Mouse (Mus musculus): ENCODE data around the gene Aaed1. TPM values are rescaled to one million over a fixed set of nuclear protein-coding genes. Genes with fewer than 3 reads are reported as not detected.

The Aaed1 gene
- total and polyA plus RNA-seq, 2 experiments from 2014 or later: 9.1 to 13.5 TPM

DNA sequence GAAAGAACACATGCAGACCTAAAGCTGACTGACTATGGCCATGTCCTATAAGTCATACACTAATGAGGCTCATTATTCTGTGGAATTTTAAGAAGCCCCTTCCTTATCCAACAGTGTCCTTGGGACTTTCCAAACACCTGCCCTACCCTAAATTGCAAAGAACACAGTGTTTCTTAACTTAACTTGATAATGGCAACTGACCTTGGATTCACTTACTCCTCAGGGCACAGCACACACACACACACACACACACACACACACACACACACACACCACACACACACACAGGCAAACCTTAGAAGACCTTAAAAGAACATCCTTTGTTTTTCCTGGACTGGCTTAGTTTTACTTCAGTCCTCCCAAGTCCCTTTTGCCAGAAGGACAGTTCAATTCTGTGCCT is 58.8 kb downstream of the Aaed1 start:
- DNase-seq (no peak), ATAC-seq (no peak)
- Histone ChIP-seq H3K4me2 (ENCODE audit: low read depth) (no peak overlapping the region), H3K36me3 (ENCODE audit: insufficient read depth) (no peaks in the 10 kb centered on the region), H3K27ac (ENCODE audit: low read depth, low read length) (no peak overlapping the region), H3K9me3 (ENCODE audit: low read length) (no peaks in the 10 kb centered on the region), H3K27me3 (ENCODE audit: insufficient read depth, low read length) (no peaks in the 10 kb centered on the region), H3K4me3 (ENCODE audit: low read depth, low read length) (no peak overlapping the region), H3K9ac (no peak overlapping the region), H3K4me1 (ENCODE audit: insufficient read depth) (no peaks in the 10 kb centered on the region)
- no peak for TF ChIP-seq CTCF (IDR thresholded peaks at IDR 0.05; ENCODE audit: low read depth)

DNA sequence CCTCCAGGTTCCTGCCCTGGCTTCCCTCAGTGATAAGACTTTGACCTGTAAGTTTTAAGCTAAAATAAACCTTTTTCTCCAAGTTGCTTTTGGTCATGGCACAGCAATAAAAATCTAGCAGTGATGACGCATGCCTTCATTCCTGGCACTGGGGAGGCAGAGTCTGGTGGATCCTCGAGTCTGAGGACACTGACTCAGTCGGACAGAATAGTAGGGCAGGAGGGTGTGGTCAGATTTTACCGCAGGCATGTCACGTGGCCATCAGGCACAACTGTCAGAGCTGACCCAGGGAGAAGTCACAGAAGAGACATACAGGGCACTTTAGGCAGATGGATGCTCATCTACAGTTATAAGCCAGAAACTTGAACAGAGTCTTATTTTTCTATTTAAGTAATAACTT is 60.4 kb downstream of the Aaed1 start:
- ATAC-seq: no peak
- H3K4me2 ChIP-seq (ENCODE audit: low read depth): no peak overlapping the region
- H3K9me3 ChIP-seq (ENCODE audit: low read length): no peaks in the 10 kb centered on the region
- no peaks in the 10 kb centered on the region for H3K4me1 ChIP-seq (ENCODE audit: insufficient read depth)
- DNase-seq: no peak
- WGBS: 77% methylated on average over 5 of the region's 5 CpGs
- H3K4me3 ChIP-seq (ENCODE audit: low read depth, low read length): no peak overlapping the region
- H3K9ac ChIP-seq: no peak overlapping the region
- no peak for TF ChIP-seq CTCF (IDR thresholded peaks at IDR 0.05; ENCODE audit: low read depth)
- no peaks in the 10 kb centered on the region for H3K36me3 ChIP-seq (ENCODE audit: insufficient read depth)
- H3K27me3 ChIP-seq (ENCODE audit: insufficient read depth, low read length): no peaks in the 10 kb centered on the region
- H3K27ac ChIP-seq (ENCODE audit: low read depth, low read length): no peak overlapping the region

GRCm38 (mm10) chr13:64250363-64250762 is 62.1 kb downstream of the Aaed1 start:
- Histone ChIP-seq H3K9me3 (ENCODE audit: low read length) (no peaks in the 10 kb centered on the region), H3K4me2 (ENCODE audit: low read depth) (no peak overlapping the region), H3K27ac (ENCODE audit: low read depth, low read length) (no peak overlapping the region), H3K36me3 (ENCODE audit: insufficient read depth) (no peaks in the 10 kb centered on the region), H3K4me3 (ENCODE audit: low read depth, low read length) (no peak overlapping the region), H3K9ac (no peak overlapping the region), H3K4me1 (ENCODE audit: insufficient read depth) (no peaks in the 10 kb centered on the region), H3K27me3 (ENCODE audit: insufficient read depth, low read length) (no peaks in the 10 kb centered on the region)
- ATAC-seq: no peak
- 12% methylated on average over 1 of the region's 1 CpGs for WGBS
- no peak for DNase-seq
- TF ChIP-seq CTCF (IDR thresholded peaks at IDR 0.05; ENCODE audit: low read depth): peak; percentile 56

DNA sequence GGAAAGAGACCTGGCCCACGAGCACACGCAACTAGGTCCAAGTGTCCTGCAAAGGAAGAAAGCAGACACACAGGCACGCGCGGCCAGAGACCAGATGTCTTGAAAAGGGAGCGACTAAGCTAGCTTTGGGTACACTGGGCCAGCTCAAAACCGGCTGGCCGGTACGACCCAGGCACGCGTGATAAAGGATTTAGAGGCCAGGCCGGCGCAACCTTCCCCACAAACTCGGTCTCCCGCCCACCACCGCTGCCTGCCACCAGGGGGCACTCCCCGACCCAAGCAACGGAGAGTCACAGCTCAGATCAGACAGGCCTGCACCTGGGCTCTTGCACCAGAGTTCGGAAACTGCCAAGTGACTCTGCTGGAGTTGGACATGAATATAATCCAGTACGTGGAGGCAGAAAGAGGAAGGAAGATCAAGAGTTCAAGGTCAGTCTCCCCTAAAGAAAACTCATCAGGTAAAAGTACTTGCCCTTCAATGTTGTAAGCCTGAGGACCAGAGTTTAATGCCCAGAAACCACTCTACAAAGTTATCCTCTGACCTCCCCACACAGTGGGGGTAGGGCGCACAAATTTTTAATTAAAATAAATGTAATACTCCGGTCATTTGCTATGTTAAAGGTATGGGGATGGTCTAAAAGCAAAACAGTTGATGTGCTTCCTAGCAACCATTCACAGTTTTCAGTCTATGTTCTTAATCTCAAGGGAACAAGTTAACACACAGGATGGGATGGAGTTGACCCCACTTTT is 63.6 kb downstream of the Aaed1 start:
- H3K4me3 ChIP-seq (ENCODE audit: low read depth, low read length): peak overlapping the region; percentile 36
- no peak overlapping the region for H3K27ac ChIP-seq (ENCODE audit: low read depth, low read length)
- H3K9ac ChIP-seq: peak overlapping the region; percentile 26
- H3K9me3 ChIP-seq (ENCODE audit: low read length): no peaks in the 10 kb centered on the region
- peak overlapping the region; percentile 62 for H3K4me2 ChIP-seq (ENCODE audit: low read depth)
- ATAC-seq (peak; percentile 71), DNase-seq (peak; percentile 60)
- WGBS: 9% methylated on average over 22 of the region's 22 CpGs
- H3K4me1 ChIP-seq (ENCODE audit: insufficient read depth): no peaks in the 10 kb centered on the region
- H3K36me3 ChIP-seq (ENCODE audit: insufficient read depth): no peaks in the 10 kb centered on the region
- peak; percentile 88 for TF ChIP-seq CTCF (IDR thresholded peaks at IDR 0.05; ENCODE audit: low read depth)
- no peaks in the 10 kb centered on the region for H3K27me3 ChIP-seq (ENCODE audit: insufficient read depth, low read length)

- WGBS: 3% methylated on average over 24 of the region's 24 CpGs
- H3K9ac ChIP-seq: peak overlapping the region; percentile 26
- no peaks in the 10 kb centered on the region for H3K27me3 ChIP-seq (ENCODE audit: insufficient read depth, low read length)
- no peaks in the 10 kb centered on the region for H3K36me3 ChIP-seq (ENCODE audit: insufficient read depth)
- H3K27ac ChIP-seq (ENCODE audit: low read depth, low read length): no peak overlapping the region
- no peak for TF ChIP-seq CTCF (IDR thresholded peaks at IDR 0.05; ENCODE audit: low read depth)
- ATAC-seq (peak; percentile 58), DNase-seq (no peak)
- peak overlapping the region; percentile 62 for H3K4me2 ChIP-seq (ENCODE audit: low read depth)
- H3K9me3 ChIP-seq (ENCODE audit: low read length): no peaks in the 10 kb centered on the region
- peak overlapping the region; percentile 36 for H3K4me3 ChIP-seq (ENCODE audit: low read depth, low read length)
- no peaks in the 10 kb centered on the region for H3K4me1 ChIP-seq (ENCODE audit: insufficient read depth)
These were observed 64.2 kb downstream of the Aaed1 start for GRCm38 (mm10) chr13:64248161-64248774.

DNA sequence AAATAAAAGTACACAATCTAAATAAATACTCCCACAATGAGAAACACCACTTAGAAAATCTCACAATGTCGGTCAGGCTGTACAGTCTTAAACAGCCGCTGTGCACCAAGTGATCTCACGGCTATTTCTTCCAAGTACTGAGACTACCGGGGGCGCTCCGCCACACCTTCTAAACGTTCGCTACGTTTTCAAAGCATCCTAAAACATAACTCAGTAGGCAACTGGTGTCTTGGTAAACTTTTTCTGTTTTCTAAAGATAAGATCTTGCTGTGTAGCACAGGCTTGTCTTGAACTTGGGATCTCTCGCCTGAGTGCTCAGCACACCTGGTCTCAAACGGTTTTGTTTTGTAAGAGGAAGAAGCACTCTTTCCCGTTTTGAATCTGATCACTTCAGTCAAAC is 66.4 kb downstream of the Aaed1 start:
- H3K4me3 ChIP-seq (ENCODE audit: low read depth, low read length): no peak overlapping the region
- H3K4me1 ChIP-seq (ENCODE audit: insufficient read depth): no peaks in the 10 kb centered on the region
- H3K27ac ChIP-seq (ENCODE audit: low read depth, low read length): no peak overlapping the region
- no peaks in the 10 kb centered on the region for H3K36me3 ChIP-seq (ENCODE audit: insufficient read depth)
- WGBS: 84% methylated on average over 12 of the region's 12 CpGs
- no peak overlapping the region for H3K4me2 ChIP-seq (ENCODE audit: low read depth)
- H3K27me3 ChIP-seq (ENCODE audit: insufficient read depth, low read length): no peaks in the 10 kb centered on the region
- TF ChIP-seq CTCF (IDR thresholded peaks at IDR 0.05; ENCODE audit: low read depth): no peak
- no peak for DNase-seq
- ATAC-seq: no peak
- no peaks in the 10 kb centered on the region for H3K9me3 ChIP-seq (ENCODE audit: low read length)
- H3K9ac ChIP-seq: no peak overlapping the region

DNA sequence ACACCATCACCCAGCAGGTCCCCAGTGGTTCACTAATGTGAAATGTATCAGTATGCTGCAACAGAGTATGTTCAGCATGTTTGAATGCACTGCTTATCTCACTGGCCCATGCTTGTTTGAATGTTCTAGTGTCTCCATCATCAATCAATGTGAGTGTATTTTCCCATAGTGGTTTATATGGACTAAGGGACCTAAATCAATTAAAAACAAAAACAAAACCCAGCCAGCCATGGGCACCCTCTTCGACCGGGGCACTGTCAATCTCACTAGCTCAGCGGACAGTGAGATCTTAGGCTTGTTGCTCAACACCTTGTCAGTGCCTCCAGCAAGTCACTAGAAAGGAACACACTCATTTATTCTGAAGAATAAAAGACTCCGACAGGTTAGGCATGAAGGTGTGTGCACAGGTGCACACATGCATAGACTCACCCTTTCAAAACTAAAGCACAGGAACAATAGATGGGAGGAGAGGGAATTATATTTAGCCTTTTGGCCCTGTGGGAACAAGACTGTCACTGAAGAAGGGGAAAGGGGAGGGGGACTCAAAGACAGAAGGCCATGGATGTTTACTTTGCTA is 67.7 kb downstream of the Aaed1 start:
- Histone ChIP-seq H3K9me3 (ENCODE audit: low read length) (no peaks in the 10 kb centered on the region), H3K36me3 (ENCODE audit: insufficient read depth) (no peaks in the 10 kb centered on the region), H3K4me2 (ENCODE audit: low read depth) (no peak overlapping the region), H3K4me1 (ENCODE audit: insufficient read depth) (no peaks in the 10 kb centered on the region), H3K27me3 (ENCODE audit: insufficient read depth, low read length) (no peaks in the 10 kb centered on the region), H3K27ac (ENCODE audit: low read depth, low read length) (no peak overlapping the region), H3K9ac (no peak overlapping the region), H3K4me3 (ENCODE audit: low read depth, low read length) (no peak overlapping the region)
- ATAC-seq: no peak
- no peak for TF ChIP-seq CTCF (IDR thresholded peaks at IDR 0.05; ENCODE audit: low read depth)
- WGBS: 86% methylated on average over 4 of the region's 4 CpGs
- no peak for DNase-seq
